Mouse (Mus musculus): ENCODE results near the gene Fmc1.
"Not testable (repeated sequence)": the region's sequence is repeated elsewhere in the genome, so short reads cannot be mapped to it uniquely, and the experiment has no call there.

Fmc1 gene

GRCm38 (mm10) chr6:38533428-38534405, at the start of gene Fmc1:
Gene Fmc1, plus strand, starts transcription at chr6:38533502.
- peak; percentile 98 for DNase-seq (ENCODE audit: low spot score)

- no peak for DNase-seq (ENCODE audit: low spot score)
Observed at GRCm38 (mm10) chr6:38492550-38492949, 40.8 kb upstream of the Fmc1 start.

GRCm38 (mm10) chr6:38495641-38496040, 37.7 kb upstream of the Fmc1 start:
- DNase-seq (ENCODE audit: low spot score), result no peak

- DNase-seq (ENCODE audit: low spot score), result no peak
Observed at GRCm38 (mm10) chr6:38512096-38512495, 21.2 kb upstream of the Fmc1 start.

GRCm38 (mm10) chr6:38512830-38513229, 20.5 kb upstream of the Fmc1 start:
- peak; percentile 32 for DNase-seq (ENCODE audit: low spot score)

GRCm38 (mm10) chr6:38515201-38515600, 18.1 kb upstream of the Fmc1 start:
- DNase-seq (ENCODE audit: low spot score), result no peak

- no peak for DNase-seq (ENCODE audit: low spot score)
Observed at GRCm38 (mm10) chr6:38523851-38524250, 9.5 kb upstream of the Fmc1 start.

GRCm38 (mm10) chr6:38531211-38531820, 2.0 kb upstream of the Fmc1 start:
- peak; percentile 38 for DNase-seq (ENCODE audit: low spot score)

- DNase-seq (ENCODE audit: low spot score), result no peak
Observed at GRCm38 (mm10) chr6:38532500-38533420, 542 bp upstream of the Fmc1 start.

- peak; percentile 97 for DNase-seq (ENCODE audit: low spot score)
Observed at GRCm38 (mm10) chr6:38534640-38535365, 1.5 kb downstream of the Fmc1 start.

GRCm38 (mm10) chr6:38535366-38535690, 2.0 kb downstream of the Fmc1 start:
- no peak for DNase-seq (ENCODE audit: low spot score)

- no peak for DNase-seq (ENCODE audit: low spot score)
Observed at GRCm38 (mm10) chr6:38535788-38536187, 2.5 kb downstream of the Fmc1 start.

GRCm38 (mm10) chr6:38544141-38544540, 10.8 kb downstream of the Fmc1 start:
- not testable (repeated sequence) for DNase-seq (ENCODE audit: low spot score)

- not testable (repeated sequence) for DNase-seq (ENCODE audit: low spot score)
Observed at GRCm38 (mm10) chr6:38547005-38547404, 13.7 kb downstream of the Fmc1 start.

GRCm38 (mm10) chr6:38547707-38548106, 14.4 kb downstream of the Fmc1 start:
- no peak for DNase-seq (ENCODE audit: low spot score)

GRCm38 (mm10) chr6:38548595-38548994, 15.3 kb downstream of the Fmc1 start:
- DNase-seq (ENCODE audit: low spot score), result not testable (repeated sequence)

GRCm38 (mm10) chr6:38549840-38550239, 16.5 kb downstream of the Fmc1 start:
- DNase-seq (ENCODE audit: low spot score), result not testable (repeated sequence)

GRCm38 (mm10) chr6:38550250-38551061, 17.2 kb downstream of the Fmc1 start:
- DNase-seq (ENCODE audit: low spot score), result no peak

- peak; percentile 97 for DNase-seq (ENCODE audit: low spot score)
Observed at GRCm38 (mm10) chr6:38551062-38551988, 18.0 kb downstream of the Fmc1 start, which contains the start of gene Luc7l2. Gene Luc7l2, plus strand, starts transcription at chr6:38551334.

All from yolk sac, embryonic 10.5 days (tissue).